Mouse (Mus musculus) embryo, embryonic 10 days (tissue): ENCODE results near the gene Ubxn7.

Experiments
- DNase-seq: peaks from one replicate; pipeline ENCODE4 v3.0.0-alpha.2; 2015; ENCODE audit warnings: low spot score

The Ubxn7 gene

DNA sequence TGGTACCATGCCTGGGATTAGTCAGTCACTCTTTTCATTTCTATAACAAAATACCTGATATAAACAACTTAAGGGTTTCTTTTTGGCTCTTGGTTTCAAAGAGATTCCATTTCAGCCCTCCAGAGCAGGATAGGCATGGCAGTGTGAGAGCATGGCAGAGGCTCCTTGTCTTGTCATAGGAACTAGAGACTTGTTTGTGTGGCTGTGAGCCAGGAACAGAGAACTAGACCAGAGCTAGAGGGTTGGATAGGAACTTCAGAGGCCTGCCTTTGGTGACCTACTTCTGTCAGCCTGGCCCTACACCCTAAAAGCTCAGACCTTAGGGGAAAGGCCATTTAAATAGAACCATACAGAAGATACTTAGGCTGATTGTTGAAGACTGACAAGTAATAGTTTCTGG is 50.8 kb downstream of the Ubxn7 start:
- DNase-seq, result no peak

DNA sequence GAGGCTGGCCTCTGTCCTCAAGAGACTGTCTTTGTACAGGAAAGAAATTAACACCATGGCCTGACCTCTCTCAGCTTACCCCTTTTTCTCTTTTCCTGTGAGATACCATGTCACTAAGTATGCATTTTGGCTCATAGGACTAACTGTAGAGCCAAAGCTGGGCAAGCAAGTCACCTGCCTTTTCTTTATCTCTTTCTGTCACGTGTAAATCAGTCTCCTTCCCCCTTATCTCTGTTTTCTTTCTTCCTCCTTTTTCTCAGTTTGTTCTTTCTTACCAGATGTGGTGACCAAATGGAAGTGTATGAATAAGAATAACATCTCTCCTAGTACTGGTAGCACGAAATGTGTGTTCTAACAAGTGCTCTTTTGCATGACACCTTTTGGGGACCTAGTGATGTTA is 52.8 kb downstream of the Ubxn7 start:
- DNase-seq, result no peak

- DNase-seq, result no peak
These were observed 54.8 kb downstream of the Ubxn7 start for GRCm38 (mm10) chr16:32386826-32387225.

GRCm38 (mm10) chr16:32389049-32389448 is 57.0 kb downstream of the Ubxn7 start:
- no peak for DNase-seq

GRCm38 (mm10) chr16:32389841-32390240 is 57.8 kb downstream of the Ubxn7 start:
- DNase-seq, result no peak

GRCm38 (mm10) chr16:32390882-32391281 is 58.8 kb downstream of the Ubxn7 start:
- no peak for DNase-seq

GRCm38 (mm10) chr16:32395679-32396540 is 63.9 kb downstream of the Ubxn7 start:
- DNase-seq, result no peak

- no peak for DNase-seq
These were observed 64.4 kb downstream of the Ubxn7 start for GRCm38 (mm10) chr16:32396541-32396835.

GRCm38 (mm10) chr16:32398206-32398605 is 66.1 kb downstream of the Ubxn7 start:
- DNase-seq, result no peak

DNA sequence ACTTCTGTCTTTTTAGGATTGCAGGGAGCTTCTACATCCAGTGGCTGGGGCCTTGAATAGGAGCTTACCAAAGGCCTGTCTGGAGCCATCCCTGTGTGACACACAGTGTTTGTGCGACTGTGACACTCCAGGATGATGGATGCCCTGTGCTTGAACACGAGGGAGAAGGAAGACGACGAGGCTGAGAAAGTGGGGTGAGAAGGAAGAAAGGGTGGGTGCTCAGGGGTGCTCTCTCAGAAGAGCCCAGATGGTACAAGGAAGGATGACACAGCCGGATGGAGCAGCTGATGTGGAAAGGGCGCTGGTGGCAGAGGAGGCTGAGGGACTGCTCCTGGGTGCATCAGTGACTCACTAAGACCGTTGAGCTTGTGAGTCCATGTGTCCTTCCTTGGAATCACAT is 68.2 kb downstream of the Ubxn7 start, which contains the start of gene Tm4sf19:
Tm4sf19 (plus strand) TSS at position 240 of the 400 bp plus-strand sequence.
- DNase-seq, result no peak

DNA sequence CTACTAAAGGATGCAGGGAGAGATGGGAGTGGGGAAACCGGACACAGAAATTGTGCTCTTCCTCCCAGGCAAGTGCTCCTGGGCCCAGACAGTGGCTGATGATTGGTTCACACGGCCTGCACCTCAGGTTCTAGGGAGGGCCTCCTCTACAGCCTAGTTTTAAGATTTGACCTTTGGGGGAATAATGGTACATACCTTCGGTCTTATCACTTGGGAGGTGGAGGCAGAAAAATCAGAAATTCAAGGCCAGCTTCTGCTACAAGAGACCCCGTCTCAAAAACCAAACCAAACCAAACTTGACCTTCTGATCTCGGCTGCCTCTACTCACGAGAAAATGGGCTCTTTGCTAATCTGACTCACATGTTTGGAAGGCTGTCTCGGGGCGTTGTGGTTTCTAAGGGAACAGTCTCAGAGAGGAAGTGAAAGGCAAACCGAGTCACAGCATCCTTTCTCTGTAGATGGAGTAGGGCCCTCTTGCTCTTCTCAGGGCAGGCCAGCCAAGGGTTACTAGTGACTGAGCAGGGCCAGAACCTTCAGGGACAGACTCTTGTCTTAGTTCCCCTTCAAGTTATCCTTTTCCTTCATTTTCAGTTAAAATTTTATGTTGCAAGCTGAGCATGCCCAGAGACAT is 69.4 kb downstream of the Ubxn7 start:
- DNase-seq, result no peak

- no peak for DNase-seq
These were observed 70.8 kb downstream of the Ubxn7 start for GRCm38 (mm10) chr16:32402818-32403217.

DNA sequence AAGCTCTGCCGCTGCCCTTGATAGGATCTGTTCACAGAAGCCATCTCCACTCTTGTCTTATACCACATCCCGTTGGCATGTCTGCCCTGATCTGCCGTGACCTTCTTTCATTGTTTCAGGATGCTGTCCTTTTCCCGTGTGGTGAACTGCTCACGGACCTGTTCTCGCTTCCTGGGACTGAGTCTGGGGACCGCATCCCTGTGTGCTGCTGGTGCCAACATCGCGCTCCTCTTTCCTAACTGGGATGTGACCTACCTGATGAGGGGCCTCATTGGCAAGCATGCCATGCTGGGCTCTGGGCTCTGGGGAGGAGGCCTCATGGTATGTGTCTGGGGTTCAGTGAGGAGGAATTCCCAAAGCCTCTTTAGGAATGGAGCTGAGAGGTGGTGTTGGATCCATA is 73.7 kb downstream of the Ubxn7 start:
- DNase-seq, result no peak

DNA sequence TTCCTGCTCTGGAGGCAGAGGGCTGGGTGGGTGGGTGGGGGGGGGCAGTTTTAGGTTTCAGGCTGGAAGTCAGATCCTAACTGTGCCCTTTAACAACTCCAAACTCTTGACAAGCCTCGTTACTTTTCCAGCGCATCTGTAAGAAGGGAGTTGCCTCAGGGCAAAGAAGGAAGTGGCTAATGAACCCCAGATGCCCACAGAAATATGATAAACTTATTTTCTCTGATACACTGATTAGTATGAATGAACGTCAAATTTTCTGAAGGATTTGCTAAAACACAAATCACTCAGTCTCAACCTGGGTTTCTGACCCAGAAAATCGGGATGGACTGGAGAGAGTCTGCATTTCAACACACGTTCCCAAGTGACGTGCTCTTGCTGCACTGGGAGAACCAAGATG is 74.6 kb downstream of the Ubxn7 start:
- no peak for DNase-seq

DNA sequence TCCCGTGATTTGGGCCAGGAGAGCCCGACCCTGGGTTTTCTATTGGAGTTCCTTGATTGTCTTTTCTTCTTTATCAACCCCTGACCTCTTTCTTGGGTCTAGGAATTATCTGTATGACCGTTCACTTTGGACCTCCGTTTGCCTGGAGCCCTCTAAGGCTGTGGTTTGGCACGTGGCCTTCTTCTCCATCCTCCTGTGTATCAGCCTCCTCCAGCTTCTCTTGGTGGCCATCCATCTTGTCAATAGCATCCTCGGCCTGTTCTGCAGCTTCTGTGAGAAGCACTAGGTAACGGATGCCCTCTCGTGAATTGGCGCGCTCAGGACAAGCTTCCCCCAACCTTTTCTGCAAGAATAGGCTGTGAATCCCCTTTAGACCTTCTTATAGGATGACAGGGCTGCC is 75.7 kb downstream of the Ubxn7 start:
- no peak for DNase-seq

DNA sequence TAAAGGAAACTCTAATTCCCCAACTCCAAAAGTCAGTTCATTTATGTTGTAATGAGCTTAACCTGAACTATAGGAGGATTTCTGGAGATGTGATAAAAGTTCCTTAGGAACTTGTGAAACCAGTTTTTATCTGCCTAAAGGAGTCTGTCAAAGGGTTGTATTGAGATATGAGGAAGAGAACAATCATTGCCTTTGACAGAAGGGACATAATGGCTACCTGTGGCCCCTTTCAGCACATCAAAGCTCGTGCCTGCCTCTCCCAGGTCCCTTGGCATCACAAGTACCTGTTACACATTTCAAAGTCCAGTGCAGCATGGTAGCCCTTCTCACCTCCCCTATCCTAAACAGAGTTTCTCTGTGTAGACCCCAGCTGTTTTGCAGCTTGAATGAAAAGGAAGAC is 85.4 kb downstream of the Ubxn7 start:
- no peak for DNase-seq

GRCm38 (mm10) chr16:32419517-32420483 is 87.7 kb downstream of the Ubxn7 start, which contains the start of gene Tctex1d2:
TSS of gene Tctex1d2 (plus strand) at chr16:32419702.
- peak; percentile 99 for DNase-seq

DNA sequence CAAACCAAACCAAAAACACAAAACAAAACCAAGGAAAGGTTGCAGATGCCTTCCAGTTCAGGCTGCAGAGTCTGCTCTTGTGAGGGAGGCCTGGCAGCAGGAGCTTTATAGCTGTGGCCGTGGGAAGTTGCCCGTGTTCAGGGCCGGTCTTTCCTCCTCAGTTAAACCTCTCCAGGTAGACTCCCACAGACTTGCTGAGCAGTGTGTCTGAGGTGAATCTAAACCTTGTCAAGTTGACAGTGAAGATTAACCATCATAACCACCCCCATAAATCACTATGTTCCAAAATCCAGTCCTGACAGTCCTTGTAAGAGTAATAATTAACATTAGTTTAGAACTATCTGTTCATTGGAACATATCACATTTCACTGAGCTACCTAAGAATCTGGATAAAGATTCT is 95.4 kb downstream of the Ubxn7 start:
- DNase-seq, result no peak

DNA sequence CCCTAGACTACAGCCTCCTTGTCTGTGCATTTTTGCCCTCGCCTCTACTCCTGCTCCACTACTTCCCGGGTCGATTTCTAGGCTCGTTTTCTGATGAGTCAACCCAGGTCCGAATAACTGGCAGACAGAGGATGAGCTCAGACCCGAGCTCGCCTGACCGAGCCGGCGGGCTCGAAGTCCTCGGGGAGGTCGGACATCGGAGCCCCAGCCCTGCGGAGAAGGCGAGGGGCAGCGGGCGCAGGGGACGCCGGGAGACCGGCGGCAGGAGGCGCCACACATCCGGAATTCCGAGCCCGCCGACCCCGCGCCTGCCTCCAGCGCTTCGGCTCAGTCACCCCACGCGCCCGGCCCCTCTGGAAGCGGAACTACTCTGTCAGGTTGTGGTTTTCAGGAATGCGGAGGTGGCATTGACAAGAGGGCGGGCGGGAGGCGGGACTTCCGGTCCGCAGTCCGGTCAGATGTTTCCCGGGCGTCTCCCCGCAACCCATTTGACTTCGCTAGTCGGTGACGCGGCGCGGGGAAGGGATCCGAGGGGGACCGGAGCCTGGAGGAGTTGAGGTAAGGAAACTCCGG is 98.5 kb downstream of the Ubxn7 start, which contains the start of gene Pcyt1a:
Pcyt1a (plus strand) TSS at position 448 of the 573 bp plus-strand sequence.
- DNase-seq, result peak; percentile 93

DNA sequence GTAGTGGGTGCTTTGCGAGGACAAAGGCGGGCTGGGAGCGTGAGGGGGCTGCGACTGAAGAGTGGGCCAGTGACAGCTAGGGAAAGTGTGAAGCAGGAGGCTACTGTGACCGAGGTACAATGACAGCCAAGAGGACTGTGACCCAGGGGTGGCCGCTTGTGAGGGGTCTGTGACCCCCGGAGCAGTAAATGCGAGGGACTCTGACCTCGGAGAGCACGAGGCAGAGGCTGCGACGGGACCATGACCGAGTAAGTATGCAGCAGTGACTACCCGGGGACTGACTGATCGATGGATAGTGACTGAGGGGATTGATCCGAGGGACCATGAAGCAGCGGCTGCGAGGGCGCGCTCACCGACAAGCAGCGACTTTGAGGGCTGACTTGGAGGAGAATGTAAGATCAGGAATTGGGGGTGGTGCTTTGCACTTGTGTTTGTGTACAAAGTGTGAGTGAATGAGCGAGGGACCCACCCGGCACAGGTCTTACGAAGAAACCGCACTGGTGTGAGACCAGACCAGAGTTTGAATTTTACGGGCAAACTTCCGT is 99.1 kb downstream of the Ubxn7 start:
- peak; percentile 50 for DNase-seq

GRCm38 (mm10) chr16:32431926-32432325 is 99.9 kb downstream of the Ubxn7 start:
- DNase-seq, result no peak

- DNase-seq, result no peak
These were observed 101.1 kb downstream of the Ubxn7 start for GRCm38 (mm10) chr16:32433138-32433537.
